Mouse (Mus musculus): Measurements from ENCODE around the gene Hs3st3a1. TPM values are rescaled to one million over a fixed set of nuclear protein-coding genes. Genes with fewer than 3 reads are reported as not detected.

Gene Hs3st3a1
- polyA plus RNA-seq, 1 experiment = 0.52 TPM

GRCm38 (mm10) chr11:64559388-64559787 is 124.3 kb downstream of the Hs3st3a1 start:
- no peak overlapping the region for H3K27ac ChIP-seq (ENCODE audit: insufficient read depth, low read depth, low read length)
- WGBS = 51% methylated on average over 1 of the region's 1 CpGs
- H3K27me3 ChIP-seq (ENCODE audit: control insufficient read depth, insufficient read depth, low read length) = no peaks in the 10 kb centered on the region
- TF ChIP-seq POLR2A (IDR thresholded peaks at IDR 0.05; ENCODE audit: low read depth, low read length) (no peak), CTCF (IDR thresholded peaks at IDR 0.05; ENCODE audit: extremely low read depth, insufficient read length, insufficient replicate concordance, low read depth, low read length) (no peak)
- no peaks in the 10 kb centered on the region for H3K36me3 ChIP-seq (ENCODE audit: control insufficient read depth, insufficient read depth, low read length)
- no peak overlapping the region for H3K4me3 ChIP-seq (ENCODE audit: low read depth, low read length)
- no peaks in the 10 kb centered on the region for H3K4me1 ChIP-seq (ENCODE audit: control insufficient read depth, insufficient read depth, insufficient read length, low read length)

DNA sequence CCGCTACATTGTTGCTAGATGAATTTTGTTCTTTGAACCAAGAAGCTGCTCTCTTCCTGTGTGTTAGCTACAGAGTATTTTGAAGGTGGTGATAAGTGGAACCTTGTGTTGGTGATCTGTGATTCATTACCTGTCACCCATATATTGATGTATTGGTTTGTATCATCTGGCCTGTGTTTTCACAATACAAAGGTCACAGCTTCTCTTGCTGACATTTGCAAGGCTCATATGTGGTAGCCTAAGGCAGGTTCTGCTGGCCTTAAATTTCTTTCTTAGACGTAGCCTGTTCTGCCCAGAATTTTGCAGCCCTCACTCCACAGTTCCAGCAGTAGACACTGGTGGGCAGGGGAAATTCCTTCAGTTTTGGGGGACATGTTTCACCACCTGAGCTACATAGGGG is 125.3 kb downstream of the Hs3st3a1 start:
- no peak overlapping the region for H3K27ac ChIP-seq (ENCODE audit: insufficient read depth, low read depth, low read length)
- no peaks in the 10 kb centered on the region for H3K4me1 ChIP-seq (ENCODE audit: control insufficient read depth, insufficient read depth, insufficient read length, low read length)
- TF ChIP-seq POLR2A (IDR thresholded peaks at IDR 0.05; ENCODE audit: low read depth, low read length) (no peak), CTCF (IDR thresholded peaks at IDR 0.05; ENCODE audit: extremely low read depth, insufficient read length, insufficient replicate concordance, low read depth, low read length) (no peak)
- H3K36me3 ChIP-seq (ENCODE audit: control insufficient read depth, insufficient read depth, low read length) = no peaks in the 10 kb centered on the region
- no peak overlapping the region for H3K4me3 ChIP-seq (ENCODE audit: low read depth, low read length)
- 71% methylated on average over 2 of the region's 2 CpGs for WGBS
- H3K27me3 ChIP-seq (ENCODE audit: control insufficient read depth, insufficient read depth, low read length) = no peaks in the 10 kb centered on the region

GRCm38 (mm10) chr11:64562771-64563170 is 127.6 kb downstream of the Hs3st3a1 start:
- Histone ChIP-seq H3K27me3 (ENCODE audit: control insufficient read depth, insufficient read depth, low read length) (no peaks in the 10 kb centered on the region), H3K4me3 (ENCODE audit: low read depth, low read length) (no peak overlapping the region), H3K27ac (ENCODE audit: insufficient read depth, low read depth, low read length) (no peak overlapping the region), H3K4me1 (ENCODE audit: control insufficient read depth, insufficient read depth, insufficient read length, low read length) (no peaks in the 10 kb centered on the region), H3K36me3 (ENCODE audit: control insufficient read depth, insufficient read depth, low read length) (no peaks in the 10 kb centered on the region)
- WGBS = 55% methylated on average over 4 of the region's 4 CpGs
- no peak for TF ChIP-seq POLR2A (IDR thresholded peaks at IDR 0.05; ENCODE audit: low read depth, low read length)
- no peak for TF ChIP-seq CTCF (IDR thresholded peaks at IDR 0.05; ENCODE audit: extremely low read depth, insufficient read length, insufficient replicate concordance, low read depth, low read length)

Other genes starting within 250 kb of the Hs3st3a1 start
- gene F930015N05Rik, start 1.3 kb downstream of the Hs3st3a1 start, polyA plus RNA-seq (2012; rRNA removed) = 0.06 and 0.19 TPM in 2 replicates